Mouse (Mus musculus) forebrain, embryonic 14.5 days (tissue): ENCODE measurements at regions not wholly inside any gene's neighbourhood (a gene's known extent, or its start where the extent isn't known, plus 50 kb on each side); places are given as distances from the start of the nearest gene placed in this dataset.

Experiments used
- ATAC-seq: fragments of 200-750 bp; cut with Nextera tagmentation; 2 replicates; pipeline ENCODE4 v1.8.0; 2017; ENCODE audit warnings: mild to moderate bottlenecking, moderate library complexity
- DNase-seq: peaks from one replicate; pipeline ENCODE4 v3.0.0-alpha.2; 2015; ENCODE audit warnings: low spot score
- H3K27ac ChIP-seq: fragments of 300-500 bp; sonication (generic); 2 replicates; pipeline ENCODE4 v1.5.1; 2014; ENCODE audit warnings: low read depth, mild to moderate bottlenecking, control low read depth, low read length, moderate library complexity
- H3K27me3 ChIP-seq: fragments of 300-500 bp; sonication (generic); replicated peaks from 2 replicates; pipeline ENCODE4 v1.6.1; 2014; ENCODE audit warnings: low read length, control low read depth, mixed read lengths; ENCODE audit not compliant: control insufficient read depth, insufficient read depth
- H3K36me3 ChIP-seq: fragments of 300-500 bp; sonication (generic); 2 replicates; pipeline ENCODE4 v1.6.1; 2014; ENCODE audit warnings: low read length, control low read depth; ENCODE audit not compliant: control insufficient read depth, insufficient read depth
- H3K4me1 ChIP-seq: fragments of 300-500 bp; sonication (generic); 2 replicates; pipeline ENCODE4 v1.6.1; 2014; ENCODE audit warnings: antibody characterized with exemption, low read length, control low read depth; ENCODE audit not compliant: control insufficient read depth, insufficient read depth
- H3K4me2 ChIP-seq: fragments of 300-500 bp; sonication (generic); 2 replicates; pipeline ENCODE4 v1.6.1; 2014; ENCODE audit warnings: mild to moderate bottlenecking, control low read depth, low read length
- H3K4me3 ChIP-seq: fragments of 300-500 bp; sonication (generic); 2 replicates; pipeline ENCODE4 v1.5.1; 2014; ENCODE audit warnings: low read depth, low read length, control low read depth
- H3K9ac ChIP-seq: fragments of 300-500 bp; sonication (generic); 2 replicates; pipeline ENCODE4 v1.6.1; 2014; ENCODE audit warnings: mild to moderate bottlenecking, low read length, control low read depth, moderate library complexity
- H3K9me3 ChIP-seq: fragments of 300-500 bp; sonication (generic); replicated peaks from 2 replicates; pipeline ENCODE4 v1.6.1; 2016; ENCODE audit warnings: low read length, control low read depth, mixed read lengths; ENCODE audit not compliant: control insufficient read depth
- WGBS: fragments of 180-500 bp; shearing (Covaris S2); extraction: QIAGEN DNeasy Blood & Tissue Kit; methylation state at CpG from one replicate; pipeline ENCODE4 v1.1.7; 2014; 5-methylcytosine and 5-hydroxymethylcytosine counted together

- Histone ChIP-seq H3K9me3 (no peaks in the 10 kb centered on the region), H3K27me3 (no peaks in the 10 kb centered on the region), H3K9ac (no peak overlapping the region), H3K4me3 (no peak overlapping the region), H3K4me1 (no peaks in the 10 kb centered on the region), H3K36me3 (no peaks in the 10 kb centered on the region), H3K4me2 (no peak overlapping the region), H3K27ac (peak overlapping the region; percentile 35; the same call in 1 of the 2 replicates)
- 85% methylated on average over 2 of the region's 2 CpGs for WGBS
- no peak for DNase-seq
- peak; percentile 25; the same call in 1 of the 2 replicates for ATAC-seq
Observed at GRCm38 (mm10) chr12:14859057-14859456, 707.2 kb upstream of the Fam84a start.

GRCm38 (mm10) chr12:14835510-14835909, 683.7 kb upstream of the Fam84a start:
- no peak overlapping the region for H3K4me2 ChIP-seq
- no peaks in the 10 kb centered on the region for H3K9me3 ChIP-seq
- no peaks in the 10 kb centered on the region for H3K36me3 ChIP-seq
- no peak overlapping the region for H3K27ac ChIP-seq
- no peak for ATAC-seq
- no peaks in the 10 kb centered on the region for H3K27me3 ChIP-seq
- no peak overlapping the region for H3K9ac ChIP-seq
- no peak overlapping the region for H3K4me3 ChIP-seq
- H3K4me1 ChIP-seq: no peaks in the 10 kb centered on the region
- DNase-seq: no peak
